ENCODE assay signal across 21 mouse cellular contexts in the genomic region with DNA sequence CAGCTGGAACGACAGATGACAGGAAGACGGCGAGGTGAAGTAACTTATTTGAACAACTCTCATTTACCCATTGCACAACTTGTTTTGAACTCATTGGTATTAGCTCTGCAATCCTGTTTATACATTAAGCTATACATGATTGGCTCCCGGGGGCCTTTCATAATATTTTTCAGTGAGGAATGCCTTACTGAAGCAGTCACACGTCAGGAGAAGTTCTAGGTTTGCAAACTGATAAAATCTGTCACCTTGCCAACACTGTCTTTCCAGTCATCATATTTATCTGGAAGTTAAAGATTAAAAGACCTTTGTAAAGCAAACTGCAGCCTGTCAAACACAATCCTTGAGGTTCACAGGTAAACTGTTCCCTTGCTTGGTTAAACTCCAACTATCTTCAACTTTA.
A peak's percentile ranks its signal among the peaks of the same experiment; 100 is the strongest.
DNase-seq lines count a peak whose midpoint lies in the region; ATAC-seq and TF ChIP-seq lines count a peak whose summit lies in the region.
"Had no signal": no experiment of that assay in that cellular context is flagged by ENCODE, and none has a peak within 500 bp of the region (broad histone marks: within the 10 kb centered on the region; RNA-seq: fewer than 3 reads in every experiment).

No protein-coding gene starts in this region.

- H3K27ac ChIP-seq in lung, postnatal 0 days (ENCODE audit: low read length) = no peak overlapping the region
- no peak overlapping the region for H3K27ac ChIP-seq in liver, embryonic 12.5 days
- no peak overlapping the region for H3K27ac ChIP-seq in stomach, embryonic 16.5 days (ENCODE audit: low read length)
- H3K27ac ChIP-seq in midbrain, embryonic 10.5 days (replicated peaks) = no peak overlapping the region
- H3K27ac ChIP-seq in limb, embryonic 10.5 days = no peak overlapping the region
- H3K27ac ChIP-seq: embryonic facial prominence, embryonic 12.5 days; heart, adult 2 months; heart, embryonic 13.5 days; hindbrain, postnatal 0 days; macrophage had no signal

- no peaks in the 10 kb centered on the region for H3K27me3 ChIP-seq in lung, postnatal 0 days (replicated peaks; ENCODE audit: insufficient read depth, low read length)
- H3K27me3 ChIP-seq in liver, embryonic 12.5 days (replicated peaks) = no peaks in the 10 kb centered on the region
- no peaks in the 10 kb centered on the region for H3K27me3 ChIP-seq in stomach, embryonic 16.5 days (ENCODE audit: control insufficient read depth, insufficient read depth, low read length)
- no peaks in the 10 kb centered on the region for H3K27me3 ChIP-seq in midbrain, embryonic 10.5 days (ENCODE audit: low read depth, poor library complexity, severe bottlenecking)
- H3K27me3 ChIP-seq in limb, embryonic 10.5 days (ENCODE audit: low read depth, poor library complexity, severe bottlenecking) = no peaks in the 10 kb centered on the region
- H3K27me3 ChIP-seq: embryonic facial prominence, embryonic 12.5 days; heart, embryonic 13.5 days had no signal

- no peak overlapping the region for H3K9ac ChIP-seq in lung, postnatal 0 days (replicated peaks; ENCODE audit: low read depth)
- no peak overlapping the region for H3K9ac ChIP-seq in liver, embryonic 12.5 days
- no peak overlapping the region for H3K9ac ChIP-seq in stomach, embryonic 16.5 days (ENCODE audit: low read length)
- H3K9ac ChIP-seq: embryonic facial prominence, embryonic 12.5 days; forebrain, postnatal 0 days; heart, embryonic 13.5 days had no signal

- H3K36me3 ChIP-seq in lung, postnatal 0 days (ENCODE audit: insufficient read depth, low read length) = no peaks in the 10 kb centered on the region
- no peaks in the 10 kb centered on the region for H3K36me3 ChIP-seq in liver, embryonic 12.5 days
- no peaks in the 10 kb centered on the region for H3K36me3 ChIP-seq in stomach, embryonic 16.5 days (ENCODE audit: control insufficient read depth, insufficient read depth, low read length)
- no peaks in the 10 kb centered on the region for H3K36me3 ChIP-seq in midbrain, embryonic 10.5 days
- H3K36me3 ChIP-seq in limb, embryonic 10.5 days = no peaks in the 10 kb centered on the region
- H3K36me3 ChIP-seq: embryonic facial prominence, embryonic 12.5 days; heart, embryonic 13.5 days had no signal

- WGBS in lung, postnatal 0 days = 30% methylated on average over 5 of the region's 5 CpGs
- 56% methylated on average over 5 of the region's 5 CpGs for WGBS in liver, embryonic 12.5 days (ENCODE audit: insufficient replicate concordance)
- WGBS in stomach, embryonic 16.5 days = 41% methylated on average over 5 of the region's 5 CpGs
- WGBS in midbrain, embryonic 10.5 days = 92% methylated on average over 5 of the region's 5 CpGs
- 90% methylated on average over 5 of the region's 5 CpGs for WGBS in limb, embryonic 10.5 days

- no peak for ATAC-seq in lung, postnatal 0 days
- peak; percentile 63; the same call in 1 of the 2 replicates for ATAC-seq in liver, embryonic 12.5 days
- peak; percentile 47; the same call in 1 of the 2 replicates for ATAC-seq in stomach, embryonic 16.5 days (ENCODE audit: insufficient read depth, low FRiP score)
- ATAC-seq: forebrain, postnatal 0 days; hindbrain, postnatal 0 days had no signal

- H3K4me2 ChIP-seq in lung, postnatal 0 days (replicated peaks; ENCODE audit: low read depth, low read length) = no peak overlapping the region
- no peak overlapping the region for H3K4me2 ChIP-seq in liver, embryonic 12.5 days
- no peak overlapping the region for H3K4me2 ChIP-seq in stomach, embryonic 16.5 days (ENCODE audit: low read depth, low read length)
- H3K4me2 ChIP-seq: embryonic facial prominence, embryonic 12.5 days; heart, embryonic 13.5 days had no signal

- no peaks in the 10 kb centered on the region for H3K4me1 ChIP-seq in lung, postnatal 0 days (ENCODE audit: insufficient read depth, low read depth, low read length)
- no peaks in the 10 kb centered on the region for H3K4me1 ChIP-seq in liver, embryonic 12.5 days
- H3K4me1 ChIP-seq in stomach, embryonic 16.5 days (ENCODE audit: control insufficient read depth, insufficient read depth, low read length) = no peaks in the 10 kb centered on the region
- H3K4me1 ChIP-seq in midbrain, embryonic 10.5 days = no peaks in the 10 kb centered on the region
- H3K4me1 ChIP-seq in limb, embryonic 10.5 days = no peaks in the 10 kb centered on the region
- H3K4me1 ChIP-seq: embryonic facial prominence, embryonic 12.5 days; heart, embryonic 13.5 days had no signal

- no peak overlapping the region for H3K4me3 ChIP-seq in lung, postnatal 0 days (ENCODE audit: low read depth, low read length)
- no peak overlapping the region for H3K4me3 ChIP-seq in liver, embryonic 12.5 days
- no peak overlapping the region for H3K4me3 ChIP-seq in stomach, embryonic 16.5 days (replicated peaks; ENCODE audit: low read length)
- H3K4me3 ChIP-seq in midbrain, embryonic 10.5 days = no peak overlapping the region
- H3K4me3 ChIP-seq in limb, embryonic 10.5 days = no peak overlapping the region
- H3K4me3 ChIP-seq: embryonic facial prominence, embryonic 12.5 days; heart, adult 2 months; heart, embryonic 13.5 days had no signal

- H3K9me3 ChIP-seq in lung, postnatal 0 days (ENCODE audit: low read length) = no peaks in the 10 kb centered on the region
- no peaks in the 10 kb centered on the region for H3K9me3 ChIP-seq in liver, embryonic 12.5 days (replicated peaks)
- H3K9me3 ChIP-seq in stomach, embryonic 16.5 days (replicated peaks; ENCODE audit: control insufficient read depth, low read length) = no peaks in the 10 kb centered on the region
- H3K9me3 ChIP-seq in midbrain, embryonic 10.5 days (replicated peaks) = no peaks in the 10 kb centered on the region
- no peaks in the 10 kb centered on the region for H3K9me3 ChIP-seq in limb, embryonic 10.5 days (replicated peaks)
- H3K9me3 ChIP-seq: embryonic facial prominence, embryonic 12.5 days; heart, embryonic 13.5 days had no signal

- DNase-seq in kidney, adult 9 months = peak; percentile 51
- DNase-seq in kidney, adult 11 months = no peak
- DNase-seq in lung, postnatal 0 days (ENCODE audit: low spot score) = peak; percentile 4
- no peak for DNase-seq in lung, postnatal 25 days (ENCODE audit: low spot score)
- no peak for DNase-seq in midbrain, embryonic 10.5 days (ENCODE audit: low spot score)
- no peak for DNase-seq in limb, embryonic 10.5 days (ENCODE audit: low spot score)
- DNase-seq: cerebellum, adult 11-12 months; cerebellum, postnatal 14 days; forebrain, postnatal 0 days; gastrocnemius, postnatal 25 days; heart, adult 2 months; heart, postnatal 14 days; lung, adult 2 months; thymus, adult 2 months; thymus, postnatal 4 days had no signal

- TF ChIP-seq EP300 in lung, postnatal 0 days (IDR thresholded peaks at IDR 0.05) = no peak

- TF ChIP-seq CTCF in lung, postnatal 0 days (IDR thresholded peaks at IDR 0.05) = no peak

Comparison
In these comparisons a context has a peak if more than half of its experiments do, and no peak if none do; other contexts are left out.
1. DNase-seq: peak in kidney, adult 9 months (single experiment) and lung, postnatal 0 days (single experiment); none in kidney, adult 11 months (single experiment), lung, postnatal 25 days (single experiment), midbrain, embryonic 10.5 days (single experiment) and limb, embryonic 10.5 days (single experiment).